Mouse (Mus musculus): ENCODE results near the gene Olfr1201.

Gene Olfr1201

DNA sequence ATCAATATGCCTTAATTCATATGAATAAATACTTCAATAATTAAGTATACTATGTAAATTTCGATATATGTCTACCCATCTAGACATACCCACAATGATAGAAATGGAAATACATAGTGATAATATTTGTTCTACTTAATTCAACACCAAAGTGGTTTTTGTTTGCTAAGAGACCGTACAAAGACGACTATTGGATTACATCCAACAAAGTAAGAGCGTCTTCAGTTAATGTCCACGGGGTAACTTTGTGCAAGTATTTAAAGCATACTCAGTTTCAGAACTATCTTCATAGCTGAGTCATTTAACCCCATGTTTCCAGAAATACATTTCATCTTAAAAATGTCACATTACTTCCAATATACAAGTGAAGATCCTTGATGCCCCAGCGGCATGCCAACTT is at the start of gene Olfr1201:
TSS of gene Olfr1201 (plus strand) at position 301 of the 400 bp plus-strand sequence.
- no peak for DNase-seq (ENCODE audit: low read depth, low spot score)

GRCm38 (mm10) chr2:88743379-88743778 is 49.5 kb upstream of the Olfr1201 start:
- no peak for DNase-seq (ENCODE audit: low read depth, low spot score)

DNA sequence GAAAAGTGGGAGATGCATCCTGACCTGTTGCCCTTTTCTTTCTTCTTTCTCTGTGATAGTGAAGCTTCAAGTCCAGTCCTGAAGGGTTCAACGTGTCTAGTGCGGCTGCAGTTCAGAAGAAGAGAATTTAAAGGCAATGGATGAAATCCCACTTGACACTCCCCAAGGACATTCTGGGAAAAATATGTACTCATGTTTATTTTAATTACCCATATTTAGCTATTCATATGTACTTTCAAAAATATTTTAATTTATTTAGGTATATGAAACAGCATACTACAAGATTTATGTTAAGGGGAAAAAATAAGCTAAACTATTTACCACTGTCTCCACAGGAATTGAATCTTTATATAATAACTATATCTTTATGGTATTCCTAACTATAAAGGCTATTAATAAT is 41.6 kb upstream of the Olfr1201 start, which contains the start of gene Olfr1198:
TSS of gene Olfr1198 (minus strand) at position 101 of the 400 bp plus-strand sequence.
- no peak for DNase-seq (ENCODE audit: low read depth, low spot score)

DNA sequence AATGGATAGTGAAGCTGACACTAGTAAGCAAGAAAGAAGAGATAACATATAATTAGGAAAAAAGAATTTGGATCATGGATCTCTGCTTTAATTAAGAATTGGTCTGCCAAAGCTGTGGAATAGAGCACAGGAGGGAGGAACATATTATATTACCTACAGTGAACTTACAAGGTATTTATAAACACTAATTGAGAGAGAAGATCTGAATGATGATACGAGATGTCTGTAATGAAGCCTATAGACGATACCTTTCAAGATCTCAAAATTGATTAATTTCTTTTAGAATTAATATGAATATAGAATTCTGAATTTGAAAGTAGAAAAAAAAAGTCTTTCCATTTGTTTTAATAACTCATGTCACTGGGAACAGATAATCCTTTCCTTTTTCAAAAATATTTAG is 32.5 kb upstream of the Olfr1201 start, which contains the start of gene Olfr1199:
TSS of gene Olfr1199 (minus strand) at position 101 of the 400 bp plus-strand sequence.
- no peak for DNase-seq (ENCODE audit: low read depth, low spot score)

GRCm38 (mm10) chr2:88770388-88770787 is 22.4 kb upstream of the Olfr1201 start, which contains the start of gene Olfr1200:
Olfr1200 (minus strand) TSS chr2:88770488.
- DNase-seq (ENCODE audit: low read depth, low spot score): no peak

DNA sequence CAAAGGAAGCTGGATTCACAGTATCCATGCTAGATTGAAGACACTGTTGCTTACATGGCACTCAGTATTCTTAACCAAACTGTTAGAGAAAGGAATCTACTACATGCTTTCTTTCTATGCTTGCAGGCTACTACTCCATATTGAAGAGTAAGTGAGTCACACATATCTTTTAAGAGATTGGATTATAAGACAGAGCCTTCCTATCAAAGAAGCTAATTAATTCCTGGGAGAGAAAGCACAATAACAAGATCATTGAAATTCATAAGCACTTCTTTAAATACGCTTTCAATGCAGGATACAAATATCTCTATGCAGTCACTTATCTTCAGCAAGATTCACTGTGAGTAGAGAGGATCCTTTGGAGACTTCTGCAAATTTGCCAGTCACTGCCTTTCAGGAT is 21.4 kb downstream of the Olfr1201 start, which contains the start of gene Olfr1202:
TSS of gene Olfr1202 (plus strand) at position 301 of the 400 bp plus-strand sequence.
- no peak for DNase-seq (ENCODE audit: low read depth, low spot score)

DNA sequence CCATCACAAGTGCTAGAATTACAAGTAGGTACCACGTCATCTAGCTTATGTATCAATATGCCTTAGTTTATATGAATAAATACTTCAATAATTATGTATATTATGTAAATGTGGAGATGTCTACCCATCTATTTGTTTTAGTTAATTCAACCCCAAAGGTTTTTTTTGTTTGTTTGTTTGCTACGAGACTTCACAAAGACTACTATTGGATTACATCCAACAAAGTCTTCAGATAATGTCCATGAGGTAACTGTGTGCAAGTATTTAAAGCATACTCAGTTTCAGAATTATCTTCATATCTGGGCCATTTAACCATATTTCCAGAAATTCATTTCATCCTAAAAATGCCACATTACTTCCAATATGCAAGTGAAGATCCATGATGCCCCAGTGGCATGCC is 36.6 kb downstream of the Olfr1201 start, which contains the start of gene Olfr1205:
TSS of gene Olfr1205 (plus strand) at position 301 of the 400 bp plus-strand sequence.
- DNase-seq (ENCODE audit: low read depth, low spot score): no peak

GRCm38 (mm10) chr2:88838477-88838876 is 45.6 kb downstream of the Olfr1201 start:
- DNase-seq (ENCODE audit: low read depth, low spot score): no peak
